Mouse (Mus musculus) brain, embryonic 14.5 days (tissue): Measurements from ENCODE around the gene Gm38392.

ENCODE experiments used
- CTCF ChIP-seq: fragments of 200-500 bp; IDR thresholded peaks from 2 replicates; pipeline ENCODE4 v1.5.1; 2012; ENCODE audit warnings: inconsistent platforms, mild to moderate bottlenecking, moderate library complexity, borderline replicate concordance; ENCODE audit not compliant: insufficient read depth, insufficient read length; ENCODE audit errors: extremely low read depth
- POLR2A ChIP-seq: fragments of 200-500 bp; IDR thresholded peaks from 2 replicates; pipeline ENCODE4 v1.6.1; 2012; ENCODE audit warnings: mild to moderate bottlenecking, inconsistent platforms, borderline replicate concordance; ENCODE audit not compliant: poor library complexity, insufficient read depth, insufficient read length, severe bottlenecking; ENCODE audit errors: extremely low read depth

DNA sequence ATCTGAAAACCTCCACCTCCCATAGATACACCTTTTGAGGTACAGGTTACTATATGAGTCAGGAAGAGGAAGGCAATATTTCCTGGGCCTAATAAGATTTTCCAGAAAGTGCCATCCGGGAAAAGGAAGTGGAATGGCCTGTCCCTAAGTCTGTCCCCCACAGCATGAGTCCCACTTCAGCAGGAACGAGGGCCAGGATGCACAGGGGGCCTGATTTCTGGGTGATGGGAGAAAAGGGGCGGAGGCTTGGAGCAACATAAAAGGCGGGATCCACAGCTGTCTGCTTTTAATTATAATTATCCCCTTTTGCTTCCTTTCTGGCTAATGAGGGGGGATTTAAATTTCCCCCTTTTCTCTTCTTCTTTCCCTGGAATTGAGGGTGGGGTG lies 81.8 kb downstream of the Gm38392 start:
- no peak for TF ChIP-seq CTCF
- no peak for TF ChIP-seq POLR2A
